Mouse (Mus musculus) lung, postnatal 4 days (tissue): ENCODE results near the gene Zfp764.
A peak's percentile ranks its signal among the peaks of the same experiment; 100 is the strongest.
"Not testable (repeated sequence)": the region's sequence is repeated elsewhere in the genome, so short reads cannot be mapped to it uniquely, and the experiment has no call there.

Experiments used
- DNase-seq, 2 experiments: peaks; one replicate each; pipeline ENCODE4 v3.0.0; 2021

Gene Zfp764

GRCm38 (mm10) chr7:127388201-127388600, 18.4 kb downstream of the Zfp764 start:
- DNase-seq = not testable (repeated sequence)

GRCm38 (mm10) chr7:127386641-127387392, 19.8 kb downstream of the Zfp764 start, which contains the start of gene 9130019O22Rik:
Gene 9130019O22Rik (minus strand): TSS chr7:127387166.
- DNase-seq = peak; percentile 86 to 93

- not testable (repeated sequence) for DNase-seq
These were observed 21.1 kb downstream of the Zfp764 start for GRCm38 (mm10) chr7:127385560-127385959.

- no peak for DNase-seq
These were observed 28.2 kb downstream of the Zfp764 start for GRCm38 (mm10) chr7:127378310-127378921.

- DNase-seq = peak; percentile 93 to 96
These were observed 31.1 kb downstream of the Zfp764 start, which contains the start of gene Zfp747 for GRCm38 (mm10) chr7:127375271-127376245. Gene Zfp747 (minus strand): TSS chr7:127376050.

GRCm38 (mm10) chr7:127371870-127372269, 34.8 kb downstream of the Zfp764 start:
- DNase-seq = not testable (repeated sequence)

GRCm38 (mm10) chr7:127371213-127371612, 35.4 kb downstream of the Zfp764 start:
- no peak for DNase-seq

DNA sequence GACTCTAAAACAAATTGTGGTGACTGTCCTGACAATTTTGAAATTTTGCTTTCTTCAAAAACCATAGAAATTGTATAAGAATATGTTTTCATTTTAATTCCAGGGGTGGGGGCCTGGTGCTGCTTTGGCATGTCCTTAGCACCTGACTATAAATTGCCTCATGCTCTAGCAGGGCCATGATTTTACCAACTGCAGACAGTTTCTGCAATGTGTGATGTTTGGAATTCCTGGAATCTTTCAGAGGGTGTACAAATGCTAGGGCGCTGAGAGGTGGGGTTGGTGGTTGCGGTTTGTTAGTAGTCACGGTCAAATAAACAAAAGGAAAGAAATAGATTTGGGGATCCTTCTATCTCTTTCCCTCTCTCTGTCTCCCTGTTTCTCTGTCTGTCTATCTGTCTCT, 40.4 kb downstream of the Zfp764 start:
- no peak for DNase-seq

DNA sequence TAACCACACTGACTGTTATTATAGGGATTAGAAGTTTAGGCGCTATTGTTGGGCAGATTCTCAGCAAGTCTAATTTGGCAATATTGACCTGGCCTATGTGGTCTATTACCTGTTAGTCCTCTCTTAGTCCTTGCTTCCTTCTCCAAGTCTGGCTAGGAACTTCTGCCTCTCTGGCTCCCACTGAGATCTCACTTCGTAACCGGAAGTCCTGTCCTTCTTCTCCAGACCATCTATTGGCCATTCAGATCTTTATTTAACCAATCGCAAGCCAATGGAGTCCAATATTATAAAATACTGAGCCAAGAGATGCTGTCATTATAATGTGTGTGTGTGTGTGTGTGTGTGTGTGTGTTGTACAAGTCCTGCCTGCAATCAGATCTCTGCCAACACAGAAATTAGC, 42.5 kb downstream of the Zfp764 start:
- DNase-seq = no peak

- DNase-seq = peak; percentile 38 to 40
These were observed 43.1 kb downstream of the Zfp764 start for GRCm38 (mm10) chr7:127363475-127363921.

GRCm38 (mm10) chr7:127362418-127362817, 44.2 kb downstream of the Zfp764 start:
- DNase-seq = peak in 1 of 2 experiments; percentile 40

DNA sequence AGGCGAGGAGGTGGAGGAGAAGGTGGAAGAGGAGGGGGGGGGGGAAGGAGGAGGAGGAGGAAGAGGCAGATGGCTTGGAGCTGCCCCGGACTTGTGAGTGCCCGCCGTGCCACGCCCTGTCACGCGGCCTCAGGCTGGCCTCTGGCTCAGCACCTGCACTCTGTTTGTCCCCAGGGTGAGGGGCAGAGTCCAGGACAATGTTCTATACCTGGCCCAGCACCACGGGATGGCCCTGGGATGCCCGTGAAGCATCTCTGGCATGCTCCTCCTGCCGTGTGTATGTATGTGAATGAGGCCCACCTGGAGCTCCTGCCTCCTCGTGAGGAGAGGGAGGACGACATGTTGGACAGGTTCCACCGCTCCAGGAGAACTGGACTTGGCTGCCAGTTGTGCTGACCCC, 45.2 kb downstream of the Zfp764 start:
- DNase-seq = no peak

GRCm38 (mm10) chr7:127360265-127360664, 46.4 kb downstream of the Zfp764 start:
- DNase-seq = no peak

DNA sequence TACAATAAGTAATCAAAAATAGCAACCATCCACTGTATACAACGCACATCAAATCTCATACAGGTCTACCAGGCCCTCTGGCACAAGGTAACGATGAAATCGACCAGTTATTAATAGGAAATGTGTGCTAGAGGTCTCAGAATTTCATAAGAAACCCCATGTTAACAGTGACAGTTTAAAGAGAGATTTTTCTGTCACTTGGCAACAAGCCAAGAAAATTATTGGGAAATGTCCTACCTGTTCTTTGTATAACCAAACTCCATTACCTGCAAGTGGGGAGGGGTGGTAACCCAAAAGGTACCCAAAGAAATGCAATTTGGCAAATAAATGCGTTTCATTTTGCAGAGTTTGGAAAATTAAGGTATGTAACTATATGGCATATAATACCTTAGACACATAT, 48.1 kb downstream of the Zfp764 start:
- no peak for DNase-seq

GRCm38 (mm10) chr7:127357871-127358270, 48.8 kb downstream of the Zfp764 start:
- DNase-seq = no peak

- DNase-seq = no peak
These were observed 50.8 kb downstream of the Zfp764 start for GRCm38 (mm10) chr7:127355796-127356195.
